Mouse (Mus musculus): ENCODE data around the gene Cdk2ap2. TPM values are rescaled to one million over a fixed set of nuclear protein-coding genes. Genes with fewer than 3 reads are reported as not detected.
"Not testable (repeated sequence)": the region's sequence is repeated elsewhere in the genome, so short reads cannot be mapped to it uniquely, and the experiment has no call there.

The Cdk2ap2 gene
- polyA plus RNA-seq, 1 experiment from 2014 or later = 83.4 TPM

GRCm38 (mm10) chr19:4063357-4063756 lies 33.6 kb upstream of the Cdk2ap2 start:
- not testable (repeated sequence) for H3K4me1 ChIP-seq (ENCODE audit: control insufficient read depth, insufficient read depth, low read length); H3K4me3 ChIP-seq (replicated peaks; ENCODE audit: low read depth, low read length); H3K4me2 ChIP-seq (ENCODE audit: low read length); H3K27ac ChIP-seq (replicated peaks; ENCODE audit: low read depth, low read length); DNase-seq; H3K9ac ChIP-seq (replicated peaks; ENCODE audit: low read length); H3K36me3 ChIP-seq (ENCODE audit: control insufficient read depth, insufficient read depth, low read length); H3K27me3 ChIP-seq (ENCODE audit: control insufficient read depth, insufficient read depth, low read length); ATAC-seq (ENCODE audit: low FRiP score, low TSS enrichment); H3K9me3 ChIP-seq (ENCODE audit: control insufficient read depth, low read length)
- 90% methylated on average over 2 of the region's 4 CpGs for WGBS

GRCm38 (mm10) chr19:4064501-4064900 lies 32.5 kb upstream of the Cdk2ap2 start:
- WGBS = 67% methylated on average over 3 of the region's 11 CpGs
- not testable (repeated sequence) for H3K4me2 ChIP-seq (ENCODE audit: low read length); H3K36me3 ChIP-seq (ENCODE audit: control insufficient read depth, insufficient read depth, low read length); H3K4me3 ChIP-seq (replicated peaks; ENCODE audit: low read depth, low read length); ATAC-seq (ENCODE audit: low FRiP score, low TSS enrichment); H3K27ac ChIP-seq (replicated peaks; ENCODE audit: low read depth, low read length); DNase-seq; H3K9me3 ChIP-seq (ENCODE audit: control insufficient read depth, low read length); H3K4me1 ChIP-seq (ENCODE audit: control insufficient read depth, insufficient read depth, low read length); H3K27me3 ChIP-seq (ENCODE audit: control insufficient read depth, insufficient read depth, low read length); H3K9ac ChIP-seq (replicated peaks; ENCODE audit: low read length)

GRCm38 (mm10) chr19:4066280-4066679 lies 30.7 kb upstream of the Cdk2ap2 start:
- Histone ChIP-seq H3K27me3 (ENCODE audit: control insufficient read depth, insufficient read depth, low read length) (no peaks in the 10 kb centered on the region), H3K36me3 (ENCODE audit: control insufficient read depth, insufficient read depth, low read length) (no peaks in the 10 kb centered on the region), H3K9ac (replicated peaks; ENCODE audit: low read length) (no peak overlapping the region), H3K4me3 (replicated peaks; ENCODE audit: low read depth, low read length) (no peak overlapping the region), H3K4me2 (ENCODE audit: low read length) (no peak overlapping the region), H3K9me3 (ENCODE audit: control insufficient read depth, low read length) (no peaks in the 10 kb centered on the region), H3K27ac (replicated peaks; ENCODE audit: low read depth, low read length) (no peak overlapping the region), H3K4me1 (ENCODE audit: control insufficient read depth, insufficient read depth, low read length) (no peaks in the 10 kb centered on the region)
- DNase-seq (no peak), ATAC-seq (ENCODE audit: low FRiP score, low TSS enrichment) (no peak)
- 83% methylated on average over 6 of the region's 6 CpGs for WGBS

GRCm38 (mm10) chr19:4066877-4067276 lies 30.1 kb upstream of the Cdk2ap2 start:
- no peak overlapping the region for H3K27ac ChIP-seq (replicated peaks; ENCODE audit: low read depth, low read length)
- no peak for ATAC-seq (ENCODE audit: low FRiP score, low TSS enrichment)
- DNase-seq = no peak

GRCm38 (mm10) chr19:4068242-4068641 lies 28.7 kb upstream of the Cdk2ap2 start:
- not testable (repeated sequence) for H3K4me3 ChIP-seq (replicated peaks; ENCODE audit: low read depth, low read length); DNase-seq; H3K27ac ChIP-seq (replicated peaks; ENCODE audit: low read depth, low read length); H3K9ac ChIP-seq (replicated peaks; ENCODE audit: low read length); ATAC-seq (ENCODE audit: low FRiP score, low TSS enrichment); H3K9me3 ChIP-seq (ENCODE audit: control insufficient read depth, low read length); H3K4me2 ChIP-seq (ENCODE audit: low read length); H3K36me3 ChIP-seq (ENCODE audit: control insufficient read depth, insufficient read depth, low read length); H3K4me1 ChIP-seq (ENCODE audit: control insufficient read depth, insufficient read depth, low read length); H3K27me3 ChIP-seq (ENCODE audit: control insufficient read depth, insufficient read depth, low read length)
- 97% methylated on average over 2 of the region's 2 CpGs for WGBS

More at GRCm38 (mm10) chr19:4066877-4067276, 30.1 kb upstream of the Cdk2ap2 start:
- no peak overlapping the region for H3K9ac ChIP-seq (replicated peaks; ENCODE audit: low read length)
- H3K4me1 ChIP-seq (ENCODE audit: control insufficient read depth, insufficient read depth, low read length) = no peaks in the 10 kb centered on the region
- no peaks in the 10 kb centered on the region for H3K9me3 ChIP-seq (ENCODE audit: control insufficient read depth, low read length)
- H3K4me2 ChIP-seq (ENCODE audit: low read length) = no peak overlapping the region
- H3K36me3 ChIP-seq (ENCODE audit: control insufficient read depth, insufficient read depth, low read length) = no peaks in the 10 kb centered on the region
- no peak overlapping the region for H3K4me3 ChIP-seq (replicated peaks; ENCODE audit: low read depth, low read length)
- no peaks in the 10 kb centered on the region for H3K27me3 ChIP-seq (ENCODE audit: control insufficient read depth, insufficient read depth, low read length)

GRCm38 (mm10) chr19:4068717-4069410 lies 28.1 kb upstream of the Cdk2ap2 start:
- H3K4me3 ChIP-seq (replicated peaks; ENCODE audit: low read depth, low read length) = no peak overlapping the region
- no peak for DNase-seq
- H3K4me1 ChIP-seq (ENCODE audit: control insufficient read depth, insufficient read depth, low read length) = no peaks in the 10 kb centered on the region
- no peaks in the 10 kb centered on the region for H3K9me3 ChIP-seq (ENCODE audit: control insufficient read depth, low read length)
- H3K27me3 ChIP-seq (ENCODE audit: control insufficient read depth, insufficient read depth, low read length) = no peaks in the 10 kb centered on the region
- H3K27ac ChIP-seq (replicated peaks; ENCODE audit: low read depth, low read length) = no peak overlapping the region
- H3K36me3 ChIP-seq (ENCODE audit: control insufficient read depth, insufficient read depth, low read length) = no peaks in the 10 kb centered on the region
- H3K9ac ChIP-seq (replicated peaks; ENCODE audit: low read length) = no peak overlapping the region
- whole genome bisulfite sequencing = 40% methylated on average over 15 of the region's 15 CpGs
- ATAC-seq (ENCODE audit: low FRiP score, low TSS enrichment) = no peak
- no peak overlapping the region for H3K4me2 ChIP-seq (ENCODE audit: low read length)

GRCm38 (mm10) chr19:4070311-4070710 lies 26.7 kb upstream of the Cdk2ap2 start:
- Histone ChIP-seq H3K4me1 (ENCODE audit: control insufficient read depth, insufficient read depth, low read length) (no peaks in the 10 kb centered on the region), H3K9me3 (ENCODE audit: control insufficient read depth, low read length) (no peaks in the 10 kb centered on the region), H3K9ac (replicated peaks; ENCODE audit: low read length) (no peak overlapping the region), H3K36me3 (ENCODE audit: control insufficient read depth, insufficient read depth, low read length) (no peaks in the 10 kb centered on the region), H3K4me3 (replicated peaks; ENCODE audit: low read depth, low read length) (no peak overlapping the region), H3K27ac (replicated peaks; ENCODE audit: low read depth, low read length) (no peak overlapping the region), H3K4me2 (ENCODE audit: low read length) (no peak overlapping the region), H3K27me3 (ENCODE audit: control insufficient read depth, insufficient read depth, low read length) (no peaks in the 10 kb centered on the region)
- no peak for DNase-seq
- no peak for ATAC-seq (ENCODE audit: low FRiP score, low TSS enrichment)
- 74% methylated on average over 15 of the region's 15 CpGs for WGBS

- H3K4me2 ChIP-seq (ENCODE audit: low read length) = no peak overlapping the region
- no peak for ATAC-seq (ENCODE audit: low FRiP score, low TSS enrichment)
- no peak for DNase-seq
- no peak overlapping the region for H3K27ac ChIP-seq (replicated peaks; ENCODE audit: low read depth, low read length)
- no peaks in the 10 kb centered on the region for H3K36me3 ChIP-seq (ENCODE audit: control insufficient read depth, insufficient read depth, low read length)
- H3K4me3 ChIP-seq (replicated peaks; ENCODE audit: low read depth, low read length) = no peak overlapping the region
- no peaks in the 10 kb centered on the region for H3K9me3 ChIP-seq (ENCODE audit: control insufficient read depth, low read length)
- 86% methylated on average over 8 of the region's 8 CpGs for WGBS
- no peaks in the 10 kb centered on the region for H3K27me3 ChIP-seq (ENCODE audit: control insufficient read depth, insufficient read depth, low read length)
- no peak overlapping the region for H3K9ac ChIP-seq (replicated peaks; ENCODE audit: low read length)
- H3K4me1 ChIP-seq (ENCODE audit: control insufficient read depth, insufficient read depth, low read length) = no peaks in the 10 kb centered on the region
Observed at GRCm38 (mm10) chr19:4070756-4071155, 26.2 kb upstream of the Cdk2ap2 start.

GRCm38 (mm10) chr19:4071406-4071805 lies 25.6 kb upstream of the Cdk2ap2 start:
- 94% methylated on average over 6 of the region's 6 CpGs for WGBS
- H3K4me2 ChIP-seq (ENCODE audit: low read length) = no peak overlapping the region
- H3K4me1 ChIP-seq (ENCODE audit: control insufficient read depth, insufficient read depth, low read length) = no peaks in the 10 kb centered on the region
- no peak overlapping the region for H3K27ac ChIP-seq (replicated peaks; ENCODE audit: low read depth, low read length)
- H3K9ac ChIP-seq (replicated peaks; ENCODE audit: low read length) = no peak overlapping the region
- no peaks in the 10 kb centered on the region for H3K27me3 ChIP-seq (ENCODE audit: control insufficient read depth, insufficient read depth, low read length)
- H3K36me3 ChIP-seq (ENCODE audit: control insufficient read depth, insufficient read depth, low read length) = no peaks in the 10 kb centered on the region
- no peak for DNase-seq
- H3K4me3 ChIP-seq (replicated peaks; ENCODE audit: low read depth, low read length) = no peak overlapping the region
- no peak for ATAC-seq (ENCODE audit: low FRiP score, low TSS enrichment)
- no peaks in the 10 kb centered on the region for H3K9me3 ChIP-seq (ENCODE audit: control insufficient read depth, low read length)
